Mouse (Mus musculus): ENCODE measurements around the gene Arrdc2. TPM values are rescaled to one million over a fixed set of nuclear protein-coding genes. Genes with fewer than 3 reads are reported as not detected.
A peak's percentile ranks its signal among the peaks of the same experiment; 100 is the strongest.

Arrdc2 gene
- polyA plus RNA-seq, 1 experiment from 2014 or later, result 6.5 TPM

- no peaks in the 10 kb centered on the region for H3K9me3 ChIP-seq
- WGBS, result 4% methylated on average over 31 of the region's 31 CpGs
- peaks cover 24% of the 10 kb centered on the region for H3K4me1 ChIP-seq
- H3K9ac ChIP-seq, result peak overlapping the region; percentile 74
- no peaks in the 10 kb centered on the region for H3K27me3 ChIP-seq (replicated peaks)
- peak overlapping the region; percentile 78 for H3K27ac ChIP-seq
- no peak; the same call in 1 of the 2 replicates for ATAC-seq (ENCODE audit: insufficient read depth, low FRiP score, low read depth)
- peak overlapping the region; percentile 89 for H3K4me2 ChIP-seq
- H3K4me3 ChIP-seq (replicated peaks), result peak overlapping the region; percentile 95
- H3K36me3 ChIP-seq, result peaks cover 3% of the 10 kb centered on the region; the same call in 1 of the 2 replicates
These were observed 33.3 kb upstream of the Arrdc2 start for GRCm38 (mm10) chr8:70872643-70873363.

GRCm38 (mm10) chr8:70871195-70871807 is 31.8 kb upstream of the Arrdc2 start:
- Histone ChIP-seq H3K9me3 (no peaks in the 10 kb centered on the region), H3K27me3 (replicated peaks) (no peaks in the 10 kb centered on the region), H3K4me2 (no peak overlapping the region), H3K4me1 (peaks cover 26% of the 10 kb centered on the region), H3K4me3 (replicated peaks) (no peak overlapping the region), H3K36me3 (peaks cover 3% of the 10 kb centered on the region; the same call in 1 of the 2 replicates), H3K27ac (no peak overlapping the region), H3K9ac (no peak overlapping the region; the same call in 1 of the 2 replicates)
- WGBS, result 84% methylated on average over 5 of the region's 5 CpGs
- no peak for ATAC-seq (ENCODE audit: insufficient read depth, low FRiP score, low read depth)

- H3K4me3 ChIP-seq (replicated peaks), result no peak overlapping the region
- no peak overlapping the region for H3K27ac ChIP-seq
- H3K9ac ChIP-seq, result no peak overlapping the region
- 45% methylated on average over 16 of the region's 16 CpGs for WGBS
- peaks cover 3% of the 10 kb centered on the region; the same call in 1 of the 2 replicates for H3K36me3 ChIP-seq
- no peak overlapping the region for H3K4me2 ChIP-seq
- peaks cover 34% of the 10 kb centered on the region for H3K4me1 ChIP-seq
- H3K27me3 ChIP-seq (replicated peaks), result no peaks in the 10 kb centered on the region
- H3K9me3 ChIP-seq, result no peaks in the 10 kb centered on the region
- no peak for ATAC-seq (ENCODE audit: insufficient read depth, low FRiP score, low read depth)
These were observed 30.1 kb upstream of the Arrdc2 start for GRCm38 (mm10) chr8:70869601-70870041.

- Histone ChIP-seq H3K4me3 (replicated peaks) (no peak overlapping the region), H3K27me3 (replicated peaks) (peaks cover 4% of the 10 kb centered on the region; the same call in 1 of the 2 replicates), H3K9me3 (no peaks in the 10 kb centered on the region), H3K36me3 (peaks cover 3% of the 10 kb centered on the region; the same call in 1 of the 2 replicates), H3K4me2 (peak overlapping the region; percentile 42; the same call in 1 of the 2 replicates), H3K27ac (peak overlapping the region; percentile 3; the same call in 1 of the 2 replicates), H3K9ac (no peak overlapping the region), H3K4me1 (peaks cover 39% of the 10 kb centered on the region)
- WGBS, result 33% methylated on average over 5 of the region's 5 CpGs
- ATAC-seq (ENCODE audit: insufficient read depth, low FRiP score, low read depth), result no peak
These were observed 29.7 kb upstream of the Arrdc2 start for GRCm38 (mm10) chr8:70869199-70869571.

GRCm38 (mm10) chr8:70868559-70869198 is 29.2 kb upstream of the Arrdc2 start:
- no peaks in the 10 kb centered on the region for H3K9me3 ChIP-seq
- ATAC-seq (ENCODE audit: insufficient read depth, low FRiP score, low read depth), result no peak
- peak overlapping the region; percentile 42 for H3K4me2 ChIP-seq
- peaks cover 44% of the 10 kb centered on the region for H3K4me1 ChIP-seq
- H3K4me3 ChIP-seq (replicated peaks), result 0 out of 2 replicates have a peak overlapping the region, but pooled peaks have one; percentile 1
- peaks cover 9% of the 10 kb centered on the region; the same call in 1 of the 2 replicates for H3K27me3 ChIP-seq (replicated peaks)
- H3K9ac ChIP-seq, result no peak overlapping the region
- 20% methylated on average over 40 of the region's 40 CpGs for WGBS
- peaks cover 3% of the 10 kb centered on the region; the same call in 1 of the 2 replicates for H3K36me3 ChIP-seq
- peak overlapping the region; percentile 3; the same call in 1 of the 2 replicates for H3K27ac ChIP-seq

- Histone ChIP-seq H3K36me3 (peaks cover 3% of the 10 kb centered on the region; the same call in 1 of the 2 replicates), H3K9ac (no peak overlapping the region)
- ATAC-seq (ENCODE audit: insufficient read depth, low FRiP score, low read depth), result no peak
These were observed 27.0 kb upstream of the Arrdc2 start for GRCm38 (mm10) chr8:70866566-70866965.

GRCm38 (mm10) chr8:70866001-70866520 is 26.5 kb upstream of the Arrdc2 start:
- Histone ChIP-seq H3K4me3 (replicated peaks) (peak overlapping the region; percentile 60), H3K9me3 (no peaks in the 10 kb centered on the region), H3K9ac (no peak overlapping the region), H3K27ac (peak overlapping the region; percentile 78), H3K4me1 (peaks cover 47% of the 10 kb centered on the region), H3K27me3 (replicated peaks) (peaks cover 34% of the 10 kb centered on the region), H3K36me3 (peaks cover 3% of the 10 kb centered on the region; the same call in 1 of the 2 replicates), H3K4me2 (peak overlapping the region; percentile 84)
- WGBS, result 6% methylated on average over 12 of the region's 12 CpGs
- 0 out of 2 replicates have a peak, but pooled peaks have one; percentile 2 for ATAC-seq (ENCODE audit: insufficient read depth, low FRiP score, low read depth)

More at GRCm38 (mm10) chr8:70866566-70866965, 27.0 kb upstream of the Arrdc2 start:
- Histone ChIP-seq H3K4me2 (peak overlapping the region; percentile 84; the same call in 1 of the 2 replicates), H3K27me3 (replicated peaks) (peaks cover 30% of the 10 kb centered on the region), H3K27ac (no peak overlapping the region; the same call in 1 of the 2 replicates), H3K9me3 (no peaks in the 10 kb centered on the region), H3K4me1 (peaks cover 49% of the 10 kb centered on the region), H3K4me3 (replicated peaks) (no peak overlapping the region)
- WGBS, result 80% methylated on average over 7 of the region's 7 CpGs

GRCm38 (mm10) chr8:70865350-70866000 is 26.0 kb upstream of the Arrdc2 start:
- 0% methylated on average over 46 of the region's 46 CpGs for WGBS
- Histone ChIP-seq H3K9me3 (no peaks in the 10 kb centered on the region), H3K4me2 (peak overlapping the region; percentile 84), H3K9ac (peak overlapping the region; percentile 38), H3K27me3 (replicated peaks) (peaks cover 34% of the 10 kb centered on the region), H3K4me1 (peaks cover 47% of the 10 kb centered on the region), H3K27ac (peak overlapping the region; percentile 79), H3K4me3 (replicated peaks) (peak overlapping the region; percentile 60), H3K36me3 (peaks cover 3% of the 10 kb centered on the region; the same call in 1 of the 2 replicates)
- peak; percentile 88 for ATAC-seq (ENCODE audit: insufficient read depth, low FRiP score, low read depth)

GRCm38 (mm10) chr8:70864712-70865221 is 25.2 kb upstream of the Arrdc2 start:
- Histone ChIP-seq H3K27ac (peak overlapping the region; percentile 79), H3K27me3 (replicated peaks) (peaks cover 34% of the 10 kb centered on the region), H3K4me2 (peak overlapping the region; percentile 84), H3K4me3 (replicated peaks) (peak overlapping the region; percentile 60), H3K9ac (no peak overlapping the region), H3K9me3 (no peaks in the 10 kb centered on the region), H3K4me1 (peaks cover 47% of the 10 kb centered on the region), H3K36me3 (peaks cover 3% of the 10 kb centered on the region; the same call in 1 of the 2 replicates)
- WGBS, result 5% methylated on average over 24 of the region's 24 CpGs
- no peak for ATAC-seq (ENCODE audit: insufficient read depth, low FRiP score, low read depth)

GRCm38 (mm10) chr8:70863956-70864711 is 24.6 kb upstream of the Arrdc2 start:
- no peak for ATAC-seq (ENCODE audit: insufficient read depth, low FRiP score, low read depth)
- Histone ChIP-seq H3K4me2 (peak overlapping the region; percentile 84), H3K9ac (peak overlapping the region; percentile 29; the same call in 1 of the 2 replicates), H3K27ac (peak overlapping the region; percentile 79; the same call in 1 of the 2 replicates), H3K36me3 (peaks cover 3% of the 10 kb centered on the region; the same call in 1 of the 2 replicates), H3K4me3 (replicated peaks) (peak overlapping the region; percentile 60), H3K27me3 (replicated peaks) (peaks cover 34% of the 10 kb centered on the region), H3K4me1 (peaks cover 44% of the 10 kb centered on the region), H3K9me3 (no peaks in the 10 kb centered on the region)
- 3% methylated on average over 46 of the region's 46 CpGs for WGBS

Data from stomach, embryonic 15.5 days (tissue).